Comparison of ENCODE assay signal across 25 mouse cellular contexts in the genomic region with DNA sequence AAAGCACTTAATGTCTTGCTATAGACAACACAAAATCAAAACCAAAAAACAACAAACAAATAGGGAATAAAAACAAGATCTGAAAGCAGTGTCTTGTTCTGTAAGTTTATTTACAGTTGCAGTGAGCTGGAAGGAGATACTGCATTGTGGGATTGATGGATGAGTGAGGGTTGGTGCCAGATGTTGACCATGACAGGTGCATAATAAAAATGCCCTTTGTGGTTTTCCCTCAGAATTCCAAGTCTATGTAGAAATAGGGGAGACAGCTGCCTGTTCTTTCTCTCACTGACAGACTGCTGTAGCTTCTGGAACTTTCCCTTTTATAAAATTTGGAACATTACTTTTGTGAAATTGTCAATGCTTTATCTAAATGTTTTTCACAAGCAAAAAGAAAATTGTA.
DNase-seq lines count a peak whose midpoint lies in the region; ATAC-seq and TF ChIP-seq lines count a peak whose summit lies in the region.
"Had no signal": no experiment of that assay in that cellular context is flagged by ENCODE, and none has a peak within 500 bp of the region (broad histone marks: within the 10 kb centered on the region; RNA-seq: fewer than 3 reads in every experiment).

No protein-coding gene starts in this region.

- no peaks in the 10 kb centered on the region for H3K4me1 ChIP-seq in heart, adult 2 months (ENCODE audit: control insufficient read depth, insufficient read depth, low read length)
- H3K4me1 ChIP-seq in midbrain, embryonic 11.5 days (ENCODE audit: control insufficient read depth, insufficient read depth, low read length): no peaks in the 10 kb centered on the region; the same call in 1 of the 2 replicates

- H3K79me2 ChIP-seq in C2C12 (ENCODE audit: control insufficient read depth, insufficient read depth): no peaks in the 10 kb centered on the region
- H3K79me2 ChIP-seq in myocyte (ENCODE audit: control insufficient read depth, insufficient read depth): no peaks in the 10 kb centered on the region
- H3K79me2 ChIP-seq in heart, adult 2 months (replicated peaks; ENCODE audit: control insufficient read depth, insufficient read depth, low read length): no peaks in the 10 kb centered on the region

- DNase-seq in 3T3-L1 (ENCODE audit: low read depth, low spot score) (peak; percentile 26), NIH3T3 (ENCODE audit: low read depth) (peak; percentile 38)
- DNase-seq in ovary, postnatal 10 days (ENCODE audit: low spot score): no peak
- no peak for DNase-seq in layer of hippocampus, adult 18-20 months (ENCODE audit: low spot score in 2 of 2)
- DNase-seq in heart, adult 2 months: no peak
- DNase-seq in midbrain, embryonic 11.5 days (ENCODE audit: low spot score, missing footprints): no peak
- DNase-seq: adrenal gland, adult 2 months; adrenal gland, adult 8-10 months; adrenal gland, postnatal 10 days; adrenal gland, postnatal 14 days; adrenal gland, postnatal 25 days; adrenal gland, postnatal 36 days; B cell, adult 2 months; cerebellum, adult 11 months; cerebellum, adult 11-12 months; cerebellum, adult 18-20 months; cerebellum, adult 2 months; cerebellum, adult 8-10 months had no signal

- TF ChIP-seq POLR2A in myocyte (IDR thresholded peaks at IDR 0.05; ENCODE audit: insufficient read length, low read depth): no peak
- no peak for TF ChIP-seq POLR2A in heart, adult 2 months (IDR thresholded peaks at IDR 0.05; ENCODE audit: insufficient read depth, low read depth, low read length)

- no peak for TF ChIP-seq EP300 in heart, adult 2 months (IDR thresholded peaks at IDR 0.05; ENCODE audit: insufficient read depth, low read depth, low read length)

- no peak overlapping the region for H3K9ac ChIP-seq in heart, adult 2 months (ENCODE audit: low read depth, low read length)
- no peak overlapping the region for H3K9ac ChIP-seq in midbrain, embryonic 11.5 days (ENCODE audit: low read length)

- H3K36me3 ChIP-seq in C2C12 (ENCODE audit: control insufficient read depth, insufficient read depth) (no peaks in the 10 kb centered on the region), myocyte (ENCODE audit: control insufficient read depth, insufficient read depth) (no peaks in the 10 kb centered on the region)
- no peaks in the 10 kb centered on the region for H3K36me3 ChIP-seq in heart, adult 2 months (ENCODE audit: control insufficient read depth, insufficient read depth, low read length)
- H3K36me3 ChIP-seq in midbrain, embryonic 11.5 days (ENCODE audit: control insufficient read depth, insufficient read depth, low read length): no peaks in the 10 kb centered on the region
- H3K36me3 ChIP-seq: G1E had no signal

- H3K27ac ChIP-seq in heart, adult 2 months: no peak overlapping the region
- H3K27ac ChIP-seq in midbrain, embryonic 11.5 days (ENCODE audit: low read depth, low read length): no peak overlapping the region

- H3K4me3 ChIP-seq in C2C12 (ENCODE audit: insufficient read depth, poor library complexity, severe bottlenecking) (no peak overlapping the region), myocyte (no peak overlapping the region)
- no peak overlapping the region for H3K4me3 ChIP-seq in heart, adult 2 months
- no peak overlapping the region for H3K4me3 ChIP-seq in midbrain, embryonic 11.5 days (ENCODE audit: low read depth, low read length)

- TF ChIP-seq CTCF in C2C12 (IDR thresholded peaks at IDR 0.05; ENCODE audit: control insufficient read depth, insufficient read depth, insufficient read length): no peak
- no peak for TF ChIP-seq CTCF in heart, adult 2 months (IDR thresholded peaks at IDR 0.05)

- intact Hi-C loops in heart, adult 2 months (cut with DNase I): no loop called here

- no peaks in the 10 kb centered on the region for H3K9me3 ChIP-seq in midbrain, embryonic 11.5 days (ENCODE audit: control insufficient read depth, low read length)

- H3K79me3 ChIP-seq in C2C12 (ENCODE audit: low read depth): no peaks in the 10 kb centered on the region

- H3ac ChIP-seq in C2C12 (ENCODE audit: control insufficient read depth, insufficient read length, low read depth) (no peak overlapping the region), myocyte (ENCODE audit: control insufficient read depth, insufficient read length) (no peak overlapping the region)

- no peak for ATAC-seq in midbrain, embryonic 11.5 days (ENCODE audit: low FRiP score)
- ATAC-seq: activated CD4-positive, CD25-positive, alpha-beta regulatory T cell, adult 4 months; CD4-positive, CD25-positive, alpha-beta regulatory T cell, adult 4 months; Patski had no signal

- no peaks in the 10 kb centered on the region for H3K27me3 ChIP-seq in C2C12 (ENCODE audit: control insufficient read depth, insufficient read depth, insufficient read length)
- no peaks in the 10 kb centered on the region for H3K27me3 ChIP-seq in myocyte (ENCODE audit: control insufficient read depth, insufficient read depth, insufficient read length)
- no peaks in the 10 kb centered on the region for H3K27me3 ChIP-seq in heart, adult 2 months (ENCODE audit: control insufficient read depth, insufficient read depth, low read length)
- no peaks in the 10 kb centered on the region for H3K27me3 ChIP-seq in midbrain, embryonic 11.5 days (ENCODE audit: control insufficient read depth, insufficient read depth, low read length)
- H3K27me3 ChIP-seq: CH12.LX, Patski had no signal

- peak overlapping the region; percentile 62 for H3K4me2 ChIP-seq in myocyte (ENCODE audit: low read depth)
- no peak overlapping the region for H3K4me2 ChIP-seq in midbrain, embryonic 11.5 days

TF ChIP-seq in C2C12, 6 proteins besides CTCF, POLR2A, EP300 and RAD21:
- TF ChIP-seq MYOD1 (IDR thresholded peaks at IDR 0.05; ENCODE audit: control insufficient read depth, insufficient read length, low read depth): peak; percentile 96
- no peak for TF ChIP-seq FOSL1 (IDR thresholded peaks at IDR 0.05; ENCODE audit: insufficient read depth, low read length, poor library complexity, severe bottlenecking)
- peak; percentile 48 for TF ChIP-seq CEBPB (IDR thresholded peaks at IDR 0.05; ENCODE audit: low read depth)
- no peak for TF ChIP-seq USF1 (IDR thresholded peaks at IDR 0.05; ENCODE audit: low read depth)

TF ChIP-seq in myocyte, 11 proteins besides CTCF, POLR2A, EP300 and RAD21:
- TF ChIP-seq TCF3 (IDR thresholded peaks at IDR 0.05; ENCODE audit: insufficient read length, low read depth): peak; percentile 77
- TF ChIP-seq E2F4 (IDR thresholded peaks at IDR 0.05; ENCODE audit: insufficient read depth): no peak
- TF ChIP-seq MAX (IDR thresholded peaks at IDR 0.05; ENCODE audit: low read depth): no peak
- no peak for TF ChIP-seq POLR2AphosphoS2 (IDR thresholded peaks at IDR 0.05; ENCODE audit: insufficient read length, low read depth)
- TF ChIP-seq TCF12 (IDR thresholded peaks at IDR 0.05; ENCODE audit: insufficient read depth, poor library complexity, severe bottlenecking): peak; percentile 87
- peak in 2 of 3 experiments; percentile 35 to 76 for TF ChIP-seq MYOG (IDR thresholded peaks at IDR 0.05; ENCODE audit: control insufficient read depth in 1 of 3, insufficient read depth in 1 of 3, insufficient read length in 2 of 3, low read depth in 2 of 3)
- TF ChIP-seq SRF (IDR thresholded peaks at IDR 0.05; ENCODE audit: control insufficient read depth, insufficient read length, low read depth): no peak
- peak; percentile 83 to 93 (median 91) for TF ChIP-seq MYOD1 (IDR thresholded peaks at IDR 0.05; ENCODE audit: control insufficient read depth in 1 of 3, insufficient read length in 2 of 3, low read depth in 2 of 3)
- TF ChIP-seq REST (IDR thresholded peaks at IDR 0.05; ENCODE audit: insufficient read depth, insufficient read length): no peak
- TF ChIP-seq CEBPB (IDR thresholded peaks at IDR 0.05; ENCODE audit: insufficient read depth, poor library complexity, severe bottlenecking): peak; percentile 75; the same call in 1 of the 2 replicates
- no peak for TF ChIP-seq USF1 (IDR thresholded peaks at IDR 0.05; ENCODE audit: low read depth)

Comparison
In these comparisons a context has a peak if more than half of its experiments do, and no peak if none do; other contexts are left out.
1. DNase-seq: peak in 3T3-L1 (single experiment) and NIH3T3 (single experiment); none in ovary, postnatal 10 days (single experiment), layer of hippocampus, adult 18-20 months (0 of 2), heart, adult 2 months (0 of 2) and midbrain, embryonic 11.5 days (single experiment).